Mouse (Mus musculus): ENCODE data around the gene Dst. TPM values are rescaled to one million over a fixed set of nuclear protein-coding genes. Genes with fewer than 3 reads are reported as not detected.

Dst gene
- polyA plus RNA-seq, 1 experiment from 2014 or later: 5.9 TPM

DNA sequence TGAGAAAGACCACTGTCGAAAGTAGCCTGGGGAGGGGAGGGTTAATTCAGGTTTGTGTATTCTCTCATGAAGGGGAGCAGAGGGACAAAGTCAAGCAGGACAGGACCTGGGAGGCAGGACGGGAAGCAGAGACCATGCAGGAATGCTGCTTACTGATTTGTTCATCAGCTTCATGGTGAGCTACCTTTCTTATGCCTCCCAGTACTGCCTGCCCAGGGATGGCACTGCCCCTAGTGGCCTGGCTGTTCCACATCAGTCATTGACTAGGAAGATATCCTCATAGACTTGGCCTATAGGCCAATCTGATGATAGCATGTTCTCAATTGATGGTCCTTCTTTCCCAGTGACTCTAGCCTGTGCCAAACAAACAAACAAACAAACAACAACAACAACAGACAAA, 35.9 kb downstream of the Dst start:
- Histone ChIP-seq H3K79me2 (ENCODE audit: inconsistent target) (no peaks in the 10 kb centered on the region), H3K4me3 (ENCODE audit: inconsistent target) (no peak overlapping the region), H3K36me3 (ENCODE audit: inconsistent target) (no peaks in the 10 kb centered on the region), H3K27ac (no peak overlapping the region)
- WGBS (ENCODE audit: missing documents): 93% methylated on average over 2 of the region's 2 CpGs

DNA sequence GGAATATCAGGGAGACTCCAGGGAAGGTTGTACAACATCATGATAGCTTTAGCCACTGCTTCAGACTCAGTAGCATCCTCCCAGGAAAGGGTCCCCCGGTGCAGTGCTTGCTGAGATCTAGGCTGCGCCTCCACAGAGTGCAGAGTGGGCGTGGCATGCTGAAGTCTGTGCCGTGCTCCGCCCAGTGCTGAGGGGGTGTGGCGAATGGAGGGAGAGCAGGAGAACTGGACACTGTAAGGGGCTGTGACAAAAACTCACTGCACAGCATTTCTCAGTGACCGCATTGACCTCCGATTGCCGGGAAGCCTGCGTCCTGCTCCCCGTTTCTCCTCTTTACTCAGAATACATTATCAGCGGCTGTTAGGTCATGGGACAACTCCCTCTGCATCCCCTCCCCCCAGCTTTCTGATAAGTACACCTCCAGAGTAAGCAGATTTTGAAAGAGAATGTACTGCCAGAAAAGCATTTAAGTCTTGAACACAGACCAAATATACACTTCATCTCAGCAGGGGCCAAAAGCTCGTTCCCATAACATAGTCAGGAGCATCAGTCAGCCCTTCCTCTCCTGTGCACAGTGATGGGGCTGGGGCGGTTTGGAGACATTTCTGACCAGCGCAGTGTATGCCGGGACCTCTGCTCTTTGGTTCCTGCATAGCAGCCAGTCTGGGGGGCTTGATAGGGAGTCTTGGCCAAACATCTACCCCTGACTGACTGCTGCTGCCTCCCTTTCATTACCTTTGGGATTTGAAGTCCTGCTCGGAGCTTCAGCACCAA, 37.1 kb downstream of the Dst start:
- H3K4me3 ChIP-seq (ENCODE audit: inconsistent target): no peak overlapping the region

DNA sequence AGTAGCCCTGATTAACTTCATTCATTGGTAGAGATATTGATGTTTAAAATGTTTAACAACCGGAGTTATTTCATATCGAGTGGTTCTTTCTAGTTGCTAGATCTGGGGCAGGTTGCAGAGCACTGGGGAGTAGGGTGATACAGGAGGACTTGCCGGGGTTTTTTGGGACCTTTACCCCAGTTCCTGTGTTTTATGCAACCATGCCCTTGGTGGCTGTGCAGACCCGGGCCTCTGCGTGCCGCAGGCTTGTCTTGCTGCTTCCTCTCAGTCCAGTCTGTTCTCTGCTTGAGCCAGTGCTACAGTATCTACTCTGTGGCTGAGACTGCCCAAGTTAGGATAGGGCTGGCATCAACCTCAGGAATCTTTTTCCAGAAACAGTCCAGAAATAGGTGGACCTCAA, 37.7 kb downstream of the Dst start:
- WGBS (ENCODE audit: missing documents): 90% methylated on average over 6 of the region's 6 CpGs

More for the DNA sequence above, 37.1 kb downstream of the Dst start:
- no peaks in the 10 kb centered on the region for H3K36me3 ChIP-seq (ENCODE audit: inconsistent target)
- WGBS (ENCODE audit: missing documents): 85% methylated on average over 17 of the region's 17 CpGs
- no peak overlapping the region for H3K27ac ChIP-seq
- H3K79me2 ChIP-seq (ENCODE audit: inconsistent target): no peaks in the 10 kb centered on the region

DNA sequence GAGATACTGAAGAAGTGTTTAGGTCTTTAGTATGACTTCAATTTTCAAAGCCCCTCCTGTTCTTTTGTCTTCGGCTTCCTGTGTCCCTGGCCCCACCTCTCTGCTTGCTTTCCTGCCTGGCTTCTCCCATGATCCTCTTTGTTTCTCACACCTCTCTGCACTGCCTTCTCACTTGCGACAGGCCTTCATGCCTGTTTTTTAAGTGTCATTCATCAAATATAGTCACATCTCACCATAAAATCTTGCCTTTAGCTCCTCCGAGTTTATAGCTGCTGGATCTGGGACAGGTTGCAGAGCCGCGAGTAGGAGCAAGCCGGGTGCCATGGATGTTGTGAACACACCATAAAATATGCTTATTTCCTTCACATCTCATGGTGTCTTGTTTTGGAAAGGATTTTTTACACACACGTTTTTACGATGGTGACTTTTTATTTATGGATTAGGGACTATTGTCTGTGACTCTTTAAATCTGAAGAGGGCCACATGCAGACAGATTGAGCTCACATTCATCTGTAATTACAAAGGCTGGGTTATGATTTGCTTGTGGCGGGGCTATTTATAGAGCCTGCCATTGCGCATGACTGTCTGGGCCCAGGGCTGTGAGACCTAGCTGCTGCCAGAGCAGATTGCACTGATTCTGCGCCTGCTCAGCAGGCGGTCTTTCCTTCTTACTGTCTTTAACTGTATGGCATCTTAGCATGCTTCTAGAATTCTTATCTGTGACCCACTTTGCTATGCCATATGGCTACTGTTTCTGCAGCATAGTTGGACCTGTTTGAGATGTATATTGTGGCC, 38.8 kb downstream of the Dst start:
- Histone ChIP-seq H3K27ac (no peak overlapping the region), H3K4me3 (ENCODE audit: inconsistent target) (no peak overlapping the region), H3K79me2 (ENCODE audit: inconsistent target) (no peaks in the 10 kb centered on the region), H3K36me3 (ENCODE audit: inconsistent target) (no peaks in the 10 kb centered on the region)
- 92% methylated on average over 12 of the region's 12 CpGs for WGBS (ENCODE audit: missing documents)

More for the DNA sequence above, 37.7 kb downstream of the Dst start:
- Histone ChIP-seq H3K27ac (no peak overlapping the region), H3K79me2 (ENCODE audit: inconsistent target) (no peaks in the 10 kb centered on the region), H3K4me3 (ENCODE audit: inconsistent target) (no peak overlapping the region), H3K36me3 (ENCODE audit: inconsistent target) (no peaks in the 10 kb centered on the region)

DNA sequence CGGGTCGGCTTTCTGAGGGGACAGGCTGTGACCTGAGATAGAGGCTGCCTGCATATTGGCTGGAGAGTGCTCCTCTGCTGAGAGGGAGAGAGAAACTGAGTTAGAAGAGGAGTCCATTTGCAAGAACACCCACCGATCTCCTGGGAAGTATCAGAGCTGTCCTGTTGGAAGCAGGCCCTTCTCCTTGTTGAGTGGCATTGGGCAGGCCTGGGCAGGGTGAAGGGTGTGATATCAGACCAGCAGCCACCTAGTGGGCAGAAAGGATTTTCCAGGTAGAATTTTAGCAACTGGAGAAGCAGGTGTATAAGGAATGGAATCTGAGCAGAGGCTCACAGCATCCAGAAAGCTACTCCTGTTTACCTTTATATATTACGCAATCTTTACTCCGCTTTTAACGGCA, 39.8 kb downstream of the Dst start:
- Histone ChIP-seq H3K27ac (no peak overlapping the region), H3K79me2 (ENCODE audit: inconsistent target) (no peaks in the 10 kb centered on the region), H3K36me3 (ENCODE audit: inconsistent target) (no peaks in the 10 kb centered on the region), H3K4me3 (ENCODE audit: inconsistent target) (no peak overlapping the region)
- 97% methylated on average over 6 of the region's 6 CpGs for WGBS (ENCODE audit: missing documents)

DNA sequence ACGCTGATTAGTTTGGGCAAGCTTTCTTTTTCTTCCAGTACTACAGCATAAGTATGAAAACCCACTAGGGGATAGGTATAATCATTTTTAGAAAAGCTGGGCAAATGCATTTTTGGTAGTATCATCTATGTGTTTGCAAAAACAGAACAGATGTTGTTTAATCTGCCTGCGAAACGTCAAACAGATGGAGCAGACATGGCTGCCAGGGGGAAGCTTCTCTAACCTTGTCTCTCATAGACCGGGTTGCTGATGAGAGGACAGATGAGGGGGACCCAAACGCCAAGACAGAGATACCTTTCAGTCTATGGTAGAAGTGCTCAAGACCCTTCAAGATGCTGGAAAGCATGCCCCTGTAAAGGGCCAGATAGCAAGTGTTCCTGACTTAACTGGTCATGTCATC, 40.5 kb downstream of the Dst start:
- WGBS (ENCODE audit: missing documents): 88% methylated on average over 5 of the region's 5 CpGs
- no peaks in the 10 kb centered on the region for H3K79me2 ChIP-seq (ENCODE audit: inconsistent target)

DNA sequence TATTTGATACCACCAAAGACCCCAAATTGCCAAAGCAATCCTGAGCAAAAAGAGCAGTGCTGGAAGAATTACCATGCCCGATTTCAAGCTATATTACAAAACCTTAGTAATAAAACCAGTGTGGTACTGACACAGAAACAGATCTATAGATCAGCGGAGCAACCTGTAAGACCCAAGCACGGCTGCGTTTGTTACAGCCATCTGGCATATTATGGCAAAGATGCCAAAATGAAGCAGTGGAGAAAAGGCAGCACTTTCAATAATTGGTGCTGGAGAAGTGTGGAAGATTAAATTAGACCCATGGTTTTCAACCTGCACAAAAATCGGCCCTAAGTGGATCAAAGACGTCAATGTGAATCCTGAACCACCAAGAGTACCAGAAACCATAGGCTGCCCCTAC, 47.6 kb downstream of the Dst start:
- Histone ChIP-seq H3K79me2 (ENCODE audit: inconsistent target) (no peaks in the 10 kb centered on the region), H3K36me3 (ENCODE audit: inconsistent target) (no peaks in the 10 kb centered on the region), H3K4me3 (ENCODE audit: inconsistent target) (no peak overlapping the region), H3K27ac (no peak overlapping the region)
- 95% methylated on average over 6 of the region's 6 CpGs for WGBS (ENCODE audit: missing documents)

More for the DNA sequence above, 40.5 kb downstream of the Dst start:
- Histone ChIP-seq H3K27ac (no peak overlapping the region), H3K4me3 (ENCODE audit: inconsistent target) (no peak overlapping the region), H3K36me3 (ENCODE audit: inconsistent target) (no peaks in the 10 kb centered on the region)

DNA sequence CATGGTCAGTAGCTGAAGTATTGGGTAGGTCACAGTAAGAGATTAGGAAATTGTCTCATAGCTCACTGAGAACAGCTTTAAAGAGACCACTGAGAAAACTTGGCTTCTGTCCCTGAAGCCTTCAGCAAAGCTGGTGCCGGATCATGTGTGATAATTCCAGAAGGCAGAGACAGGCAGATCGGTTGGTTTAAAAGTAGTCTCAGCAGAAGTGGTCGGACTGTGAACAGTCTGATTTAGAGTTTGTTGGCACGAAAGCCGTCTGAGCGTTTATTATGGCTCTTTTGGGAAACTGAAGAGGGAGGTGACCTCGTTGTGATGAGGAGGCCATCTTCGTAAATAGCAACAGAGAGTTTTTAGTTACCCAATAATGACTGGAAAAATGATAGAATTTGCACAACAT, 52.4 kb downstream of the Dst start:
- WGBS (ENCODE audit: missing documents): 89% methylated on average over 8 of the region's 8 CpGs
- H3K27ac ChIP-seq: no peak overlapping the region
- no peak overlapping the region for H3K4me3 ChIP-seq (ENCODE audit: inconsistent target)

DNA sequence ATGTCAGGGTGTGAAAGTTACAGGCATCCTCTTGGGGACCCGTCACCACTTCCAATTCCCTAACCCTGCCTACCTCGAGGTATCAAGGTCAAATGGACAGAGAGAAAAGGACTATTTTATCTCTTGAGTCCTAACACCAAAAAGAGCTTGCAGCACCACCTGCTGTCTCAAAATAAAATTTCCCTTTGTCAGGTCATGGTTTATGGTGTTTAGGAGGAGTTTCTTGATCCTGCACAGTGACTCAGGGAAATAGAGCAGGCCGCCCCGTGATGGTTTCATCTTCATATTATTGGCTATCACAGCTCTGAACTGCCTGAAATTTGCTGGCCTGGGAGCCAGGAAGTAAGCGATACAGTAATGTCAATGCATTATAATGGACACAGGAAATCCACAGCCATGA, 56.6 kb downstream of the Dst start:
- Histone ChIP-seq H3K4me3 (ENCODE audit: inconsistent target) (no peak overlapping the region), H3K36me3 (ENCODE audit: inconsistent target) (no peaks in the 10 kb centered on the region), H3K27ac (no peak overlapping the region), H3K79me2 (ENCODE audit: inconsistent target) (no peaks in the 10 kb centered on the region)
- WGBS (ENCODE audit: missing documents): 19% methylated on average over 5 of the region's 5 CpGs

More for the DNA sequence above, 52.4 kb downstream of the Dst start:
- no peaks in the 10 kb centered on the region for H3K79me2 ChIP-seq (ENCODE audit: inconsistent target)
- no peaks in the 10 kb centered on the region for H3K36me3 ChIP-seq (ENCODE audit: inconsistent target)

DNA sequence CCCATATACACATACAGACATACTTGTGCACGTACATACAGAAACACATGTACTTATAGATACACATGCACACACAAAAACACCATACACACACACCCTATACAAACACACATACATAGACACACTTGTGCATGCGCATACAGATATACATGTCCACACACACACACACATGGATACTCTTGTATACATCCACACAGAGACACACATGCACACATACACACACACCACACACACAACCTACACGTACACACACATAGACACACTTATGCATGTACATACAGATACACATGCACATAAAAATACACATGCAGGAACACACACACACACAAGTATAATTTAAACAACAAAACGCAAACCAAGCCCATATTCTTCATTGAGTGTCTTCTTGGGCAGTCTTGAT, 57.8 kb downstream of the Dst start:
- H3K27ac ChIP-seq: no peak overlapping the region
- no peaks in the 10 kb centered on the region for H3K36me3 ChIP-seq (ENCODE audit: inconsistent target)
- 89% methylated on average over 4 of the region's 4 CpGs for WGBS (ENCODE audit: missing documents)
- no peaks in the 10 kb centered on the region for H3K79me2 ChIP-seq (ENCODE audit: inconsistent target)
- H3K4me3 ChIP-seq (ENCODE audit: inconsistent target): no peak overlapping the region

DNA sequence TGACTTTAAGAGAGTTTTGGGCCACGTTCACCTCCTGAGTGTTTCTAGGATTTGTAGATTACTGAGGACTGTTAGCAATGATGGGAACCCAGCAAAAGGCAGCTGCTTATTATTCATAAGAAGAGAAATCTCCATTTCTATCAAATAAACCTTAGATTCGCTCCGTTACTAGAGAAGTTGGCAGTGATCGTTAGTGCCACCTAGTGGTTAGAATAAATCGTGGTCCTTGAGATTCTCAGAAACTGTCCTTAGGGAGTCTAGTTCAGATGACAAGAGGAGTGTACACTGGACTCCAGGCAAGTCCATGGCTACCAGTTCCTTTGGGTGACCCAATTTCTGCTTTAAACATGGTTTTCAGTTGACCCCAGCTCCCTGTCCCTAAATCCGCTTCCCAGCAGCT, 58.3 kb downstream of the Dst start:
- H3K79me2 ChIP-seq (ENCODE audit: inconsistent target): no peaks in the 10 kb centered on the region
- no peaks in the 10 kb centered on the region for H3K36me3 ChIP-seq (ENCODE audit: inconsistent target)
- H3K27ac ChIP-seq: no peak overlapping the region
- no peak overlapping the region for H3K4me3 ChIP-seq (ENCODE audit: inconsistent target)
- WGBS (ENCODE audit: missing documents): 35% methylated on average over 5 of the region's 6 CpGs

DNA sequence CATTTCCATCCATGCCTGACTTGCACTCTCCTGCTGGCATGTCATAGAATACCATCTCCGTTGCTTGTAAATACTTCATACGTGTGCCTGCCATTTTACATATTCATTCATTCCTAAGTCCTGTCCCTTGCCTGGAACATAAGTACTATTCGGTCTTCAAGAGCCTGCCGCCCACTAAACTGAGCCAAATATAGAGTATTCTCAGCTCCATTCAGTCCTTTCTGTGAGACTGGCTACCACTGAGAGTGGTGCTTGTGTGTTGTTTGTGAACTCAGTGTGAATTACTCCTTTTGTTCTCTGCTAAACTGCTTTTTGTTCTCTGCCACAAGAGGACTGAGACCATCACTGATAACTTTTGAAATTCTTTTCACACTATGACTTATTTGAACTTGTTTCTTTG, 59.2 kb downstream of the Dst start:
- no peak overlapping the region for H3K4me3 ChIP-seq (ENCODE audit: inconsistent target)
- no peaks in the 10 kb centered on the region for H3K79me2 ChIP-seq (ENCODE audit: inconsistent target)
- no peaks in the 10 kb centered on the region for H3K36me3 ChIP-seq (ENCODE audit: inconsistent target)
- H3K27ac ChIP-seq: no peak overlapping the region
- 95% methylated on average over 4 of the region's 4 CpGs for WGBS (ENCODE audit: missing documents)

DNA sequence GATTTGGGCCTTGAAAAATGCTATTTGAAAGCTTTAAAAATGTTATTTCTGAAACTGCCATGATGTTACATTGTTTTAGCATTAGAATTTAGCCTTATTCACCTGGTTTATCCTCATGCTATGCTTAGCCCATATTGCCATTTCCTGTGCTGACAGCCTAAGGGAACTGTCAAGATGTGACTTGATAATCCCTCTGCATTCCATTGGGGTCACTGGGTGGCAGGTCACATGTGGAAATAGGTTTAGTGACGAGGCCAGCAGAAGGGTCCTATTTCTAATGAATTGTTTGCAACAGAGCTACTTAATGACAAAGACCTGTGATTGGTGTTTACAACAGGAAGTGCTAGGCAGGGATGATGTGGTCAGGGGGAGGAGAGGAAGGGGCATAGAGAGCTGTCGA, 61.9 kb downstream of the Dst start:
- Histone ChIP-seq H3K79me2 (ENCODE audit: inconsistent target) (no peaks in the 10 kb centered on the region), H3K36me3 (ENCODE audit: inconsistent target) (no peaks in the 10 kb centered on the region), H3K4me3 (ENCODE audit: inconsistent target) (no peak overlapping the region), H3K27ac (no peak overlapping the region)
- 74% methylated on average over 2 of the region's 2 CpGs for WGBS (ENCODE audit: missing documents)

DNA sequence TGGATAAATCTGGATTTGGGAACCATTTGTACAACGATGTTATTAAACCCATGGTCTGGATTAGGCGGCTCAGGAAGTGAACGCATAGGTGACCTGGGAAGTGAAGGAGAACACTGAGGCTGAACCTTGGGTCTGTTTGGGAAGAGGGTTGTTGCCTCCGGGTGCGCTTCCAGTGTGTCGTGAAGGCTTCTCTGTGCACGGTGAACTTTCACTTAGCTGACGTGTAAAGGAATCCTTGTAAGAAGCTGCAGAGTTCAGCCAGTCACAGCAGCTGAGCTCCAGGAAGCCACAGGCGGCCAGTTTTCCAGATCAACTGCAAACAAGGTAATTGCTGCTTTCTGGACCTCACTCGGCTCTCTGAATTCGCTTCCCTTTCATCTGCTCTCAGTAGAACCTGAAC, 66.4 kb downstream of the Dst start:
- Histone ChIP-seq H3K36me3 (ENCODE audit: inconsistent target) (no peaks in the 10 kb centered on the region), H3K27ac (no peak overlapping the region), H3K4me3 (ENCODE audit: inconsistent target) (no peak overlapping the region), H3K79me2 (ENCODE audit: inconsistent target) (no peaks in the 10 kb centered on the region)
- 90% methylated on average over 11 of the region's 11 CpGs for WGBS (ENCODE audit: missing documents)

DNA sequence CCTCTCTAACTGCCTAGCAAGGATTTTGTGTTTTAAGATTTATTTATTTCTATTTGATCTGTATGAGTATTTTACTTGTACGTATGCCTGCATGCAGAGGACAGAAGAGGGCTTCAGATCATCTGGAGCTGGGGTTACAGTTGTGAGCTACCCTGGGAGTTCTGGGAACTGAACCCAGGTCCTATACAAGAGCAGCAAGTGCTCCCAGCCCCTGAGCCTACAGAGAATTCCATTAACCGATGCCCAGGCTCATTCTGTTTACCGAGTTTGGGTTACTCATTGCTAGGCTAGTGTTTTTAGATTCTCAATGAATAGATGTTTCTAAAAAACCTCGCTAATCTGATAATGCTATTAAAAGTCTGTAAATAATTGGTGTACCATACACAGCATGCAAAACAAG, 67.3 kb downstream of the Dst start:
- Histone ChIP-seq H3K36me3 (ENCODE audit: inconsistent target) (no peaks in the 10 kb centered on the region), H3K4me3 (ENCODE audit: inconsistent target) (no peak overlapping the region), H3K27ac (no peak overlapping the region), H3K79me2 (ENCODE audit: inconsistent target) (no peaks in the 10 kb centered on the region)
- WGBS (ENCODE audit: missing documents): 85% methylated on average over 4 of the region's 4 CpGs

Data from macrophage (primary cell).